Mouse (Mus musculus): ENCODE results near the gene Snai3. TPM values are rescaled to one million over a fixed set of nuclear protein-coding genes. Genes with fewer than 3 reads are reported as not detected.

Snai3 gene
- total RNA-seq (2021), result 10 to 100 TPM in 1 of 2 experiments, 1 to 10 TPM in 1; 5.7 to 14.7 TPM
- long read RNA-seq, experiment 1, transcript Snai3-201 (3 exons, 1,628 nt), result major isoform, 9 of 10 reads
- long read RNA-seq, experiment 1, partial matches to known transcripts, result 0 of 10 reads
- long read RNA-seq, experiment 1, other reads (novel, unspliced or antisense), result 1 of 10 reads
- long read RNA-seq, experiment 2, partial matches to known transcripts, result 0 of 4 reads
- long read RNA-seq, experiment 2, other reads (novel, unspliced or antisense), result 0 of 4 reads

- DNase-seq (ENCODE audit: low spot score), result peak; percentile 74
Measured at GRCm38 (mm10) chr8:122460524-122461472, at the start of gene Snai3. Snai3 (minus strand) TSS chr8:122460733.

GRCm38 (mm10) chr8:122500856-122501255 is 40.3 kb upstream of the Snai3 start:
- peak; percentile 82 for DNase-seq (ENCODE audit: low spot score)

- DNase-seq (ENCODE audit: low spot score), result no peak
Measured at GRCm38 (mm10) chr8:122497912-122498311, 37.4 kb upstream of the Snai3 start.

- DNase-seq (ENCODE audit: low spot score), result no peak
Measured at GRCm38 (mm10) chr8:122497016-122497734, 36.6 kb upstream of the Snai3 start.

- DNase-seq (ENCODE audit: low spot score), result no peak
Measured at GRCm38 (mm10) chr8:122488387-122488786, 27.9 kb upstream of the Snai3 start.

GRCm38 (mm10) chr8:122484831-122485230 is 24.3 kb upstream of the Snai3 start:
- DNase-seq (ENCODE audit: low spot score), result no peak

- DNase-seq (ENCODE audit: low spot score), result no peak
Measured at GRCm38 (mm10) chr8:122483877-122484276, 23.3 kb upstream of the Snai3 start.

GRCm38 (mm10) chr8:122482448-122482847 is 21.9 kb upstream of the Snai3 start:
- DNase-seq (ENCODE audit: low spot score), result no peak

- DNase-seq (ENCODE audit: low spot score), result peak; percentile 88
Measured at GRCm38 (mm10) chr8:122475580-122476320, 15.2 kb upstream of the Snai3 start, which contains the start of the genes Rnf166 and Ctu2. Rnf166 (minus strand) TSS chr8:122476064. Ctu2 (plus strand) TSS chr8:122476143.

GRCm38 (mm10) chr8:122474951-122475560 is 14.5 kb upstream of the Snai3 start:
- peak; percentile 32 for DNase-seq (ENCODE audit: low spot score)

GRCm38 (mm10) chr8:122473911-122474421 is 13.4 kb upstream of the Snai3 start:
- DNase-seq (ENCODE audit: low spot score), result no peak

GRCm38 (mm10) chr8:122470691-122471090 is 10.2 kb upstream of the Snai3 start:
- no peak for DNase-seq (ENCODE audit: low spot score)

GRCm38 (mm10) chr8:122469965-122470364 is 9.4 kb upstream of the Snai3 start:
- DNase-seq (ENCODE audit: low spot score), result no peak

- DNase-seq (ENCODE audit: low spot score), result no peak
Measured at GRCm38 (mm10) chr8:122469407-122469806, 8.9 kb upstream of the Snai3 start.

- no peak for DNase-seq (ENCODE audit: low spot score)
Measured at GRCm38 (mm10) chr8:122467816-122468215, 7.3 kb upstream of the Snai3 start.

- no peak for DNase-seq (ENCODE audit: low spot score)
Measured at GRCm38 (mm10) chr8:122464985-122465384, 4.5 kb upstream of the Snai3 start.

GRCm38 (mm10) chr8:122463651-122464640 is 3.4 kb upstream of the Snai3 start:
- DNase-seq (ENCODE audit: low spot score), result no peak

GRCm38 (mm10) chr8:122462510-122462909 is 2.0 kb upstream of the Snai3 start:
- DNase-seq (ENCODE audit: low spot score), result no peak

Measured in gastrocnemius, adult 18-20 months (tissue).